Mouse (Mus musculus) urinary bladder, postnatal 36 days (tissue): ENCODE measurements around the gene Sacs.
"Not testable (repeated sequence)": the region's sequence is repeated elsewhere in the genome, so short reads cannot be mapped to it uniquely, and the experiment has no call there.

Source experiments
- DNase-seq, 2 experiments: peaks; one replicate each; pipeline ENCODE4 v3.0.0; 2022; ENCODE audit warnings: low spot score in 2 of 2, mixed read lengths in 1 of 2

Gene Sacs

DNA sequence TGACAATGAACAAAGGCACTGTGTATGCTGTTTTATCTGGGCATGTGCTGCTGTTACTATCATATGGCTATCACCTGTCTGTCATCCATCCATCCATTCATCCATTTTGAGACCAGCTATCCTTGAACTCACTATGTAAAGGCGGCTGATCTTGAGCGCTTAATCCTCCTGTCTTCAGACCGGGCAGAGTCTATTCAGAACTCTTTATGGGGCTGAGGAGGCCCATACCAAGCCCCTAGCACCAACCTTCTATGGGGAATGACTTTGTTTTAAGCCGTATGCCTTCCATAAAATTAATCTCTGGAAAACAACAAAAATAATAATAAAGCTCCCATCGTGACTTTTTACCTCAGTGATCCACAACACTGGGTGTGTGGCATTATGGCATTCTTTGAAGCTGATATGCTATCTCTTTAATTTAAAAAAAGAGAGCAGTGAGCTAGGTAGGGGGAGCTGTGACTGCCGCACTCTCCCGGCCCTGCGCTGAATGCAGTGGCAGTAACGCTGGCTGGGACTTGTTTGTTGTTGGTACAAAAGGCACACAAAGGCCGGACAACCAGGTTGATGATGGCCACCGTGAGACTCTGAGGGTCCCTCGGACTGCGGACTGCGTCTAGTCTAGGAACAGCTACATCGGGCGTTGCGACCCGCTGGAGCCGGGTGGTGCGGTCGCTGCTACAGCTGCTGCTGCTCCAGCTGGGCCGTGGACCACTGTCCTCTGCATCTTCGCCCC lies at the start of gene Sacs:
TSS of gene Sacs (plus strand) at position 464 of the 733 bp plus-strand sequence.
- no peak for DNase-seq

DNA sequence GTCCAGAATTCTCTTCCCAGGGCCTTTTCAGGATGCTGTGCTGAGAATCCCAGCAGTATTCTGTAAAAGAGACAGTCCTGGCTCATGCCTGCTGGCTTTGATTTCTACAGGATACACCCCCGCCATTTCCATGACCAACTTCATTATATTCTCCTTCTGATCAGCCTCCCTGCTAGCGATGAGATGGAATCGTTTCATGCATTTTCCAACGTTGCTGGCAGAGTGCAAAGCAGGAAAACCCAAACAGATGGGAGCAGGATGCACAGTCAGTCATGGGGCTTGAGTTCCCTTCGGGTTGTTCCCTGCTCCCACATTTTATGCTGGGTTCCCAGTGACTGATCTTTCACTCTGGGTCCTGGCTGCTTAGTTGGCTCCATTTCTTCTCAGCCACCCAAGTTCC lies 47.3 kb upstream of the Sacs start:
- no peak for DNase-seq

DNA sequence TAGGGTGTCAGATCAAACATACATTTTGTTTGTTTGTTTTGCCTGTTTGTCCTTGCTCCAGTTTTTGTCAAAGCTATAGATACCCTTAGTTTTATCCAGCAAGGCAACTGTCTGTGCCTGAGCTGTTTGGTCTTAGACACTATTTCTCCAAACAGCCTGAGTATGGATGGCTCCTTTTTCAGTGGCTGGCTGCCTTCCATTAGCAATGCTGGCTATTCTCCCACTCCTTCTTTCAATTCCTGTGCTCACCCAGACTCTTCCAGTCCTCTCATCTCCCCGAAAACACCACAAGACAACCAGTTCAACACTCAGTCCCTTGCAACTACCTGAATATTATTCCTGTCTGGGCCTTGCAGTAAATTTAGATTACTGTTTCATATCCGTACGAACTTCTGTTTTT lies 46.2 kb upstream of the Sacs start:
- no peak for DNase-seq

DNA sequence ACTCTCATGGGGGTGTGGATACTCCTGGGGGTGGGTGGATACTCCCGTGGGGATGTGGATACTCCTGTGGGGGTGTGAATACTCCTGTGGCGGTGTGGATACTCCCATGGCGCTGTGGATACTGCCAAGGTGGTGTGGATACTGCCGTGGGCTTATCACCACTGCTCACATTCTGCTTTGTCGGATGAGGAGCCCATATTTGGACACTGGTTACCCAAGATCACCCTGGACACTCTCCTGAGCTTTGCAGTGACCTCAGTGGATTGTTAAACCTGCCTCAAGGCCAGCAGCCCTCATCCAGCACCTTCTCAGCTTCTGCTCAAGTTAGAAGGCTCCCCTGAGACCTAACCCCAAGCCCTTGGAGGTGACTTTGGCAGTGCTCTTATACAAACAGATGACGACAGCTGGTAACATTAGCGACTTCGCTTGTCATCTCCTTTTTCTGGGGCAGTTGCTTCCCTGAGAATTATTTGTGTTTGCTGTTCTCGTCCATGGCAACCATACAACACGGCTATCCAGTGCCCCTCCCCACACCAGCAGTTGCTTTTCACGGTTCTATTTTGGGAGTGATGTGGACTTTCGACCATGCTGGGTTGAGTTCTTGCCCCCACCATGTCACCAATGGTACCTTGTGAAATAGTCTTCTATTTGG lies 40.2 kb upstream of the Sacs start:
- DNase-seq, result no peak

DNA sequence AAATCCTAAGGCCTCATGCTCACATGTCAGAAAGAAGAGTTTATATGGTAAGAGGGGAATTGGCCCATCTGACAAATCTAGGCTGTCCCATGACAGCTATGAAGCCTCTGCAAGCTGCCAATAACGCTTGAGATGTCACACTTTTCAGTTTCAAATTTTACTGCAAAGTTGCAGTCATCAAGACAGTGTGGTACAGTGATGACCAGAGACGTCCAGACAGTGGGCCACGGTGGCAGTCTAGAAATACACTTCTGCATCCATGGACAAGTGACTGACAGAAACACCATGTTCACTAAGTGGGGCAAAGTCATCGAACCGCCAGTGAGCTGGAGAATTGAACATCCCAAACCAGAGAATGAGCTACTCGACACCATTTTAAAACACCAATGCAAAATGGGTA lies 37.5 kb upstream of the Sacs start:
- DNase-seq, result no peak

DNA sequence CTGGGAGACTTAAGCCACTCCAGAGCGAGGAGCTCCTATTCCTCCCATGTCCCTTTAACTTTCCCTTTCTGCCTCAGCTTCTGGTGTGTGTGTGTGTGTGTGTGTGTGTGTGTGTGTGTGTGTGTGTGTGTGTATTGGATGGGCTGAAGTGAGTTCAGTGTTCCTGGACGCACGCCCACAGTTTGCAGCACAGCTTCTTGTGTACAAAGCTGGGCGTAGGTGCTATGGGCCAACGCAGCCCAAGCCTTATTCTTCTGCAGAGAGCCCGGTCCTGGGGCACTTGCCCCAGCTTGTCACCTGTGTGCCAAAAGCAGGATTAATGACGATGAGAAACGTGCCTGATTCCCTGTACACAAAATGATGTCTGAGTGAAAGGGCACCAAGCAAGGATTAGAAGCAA lies 31.9 kb upstream of the Sacs start:
- peak; percentile 21 to 23 for DNase-seq

DNA sequence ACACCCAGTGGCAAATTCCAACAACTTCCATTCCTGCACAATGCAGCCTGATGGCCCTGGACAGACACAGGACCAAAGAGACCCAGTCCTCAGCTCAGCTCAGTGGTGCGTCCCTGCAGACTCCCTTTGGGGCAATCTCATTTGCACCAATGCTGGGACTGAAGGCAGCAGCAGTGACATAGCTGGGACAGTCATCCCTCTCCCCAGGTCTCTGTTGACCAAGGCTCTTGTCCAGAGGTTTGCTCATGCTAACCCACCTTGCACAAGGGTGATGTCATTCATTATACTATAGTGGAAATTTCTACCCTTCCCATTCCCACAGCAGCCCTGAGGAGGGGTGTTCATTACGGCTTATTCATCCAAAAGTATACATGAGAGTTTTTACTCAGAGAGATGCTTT lies 29.6 kb upstream of the Sacs start:
- DNase-seq, result no peak

DNA sequence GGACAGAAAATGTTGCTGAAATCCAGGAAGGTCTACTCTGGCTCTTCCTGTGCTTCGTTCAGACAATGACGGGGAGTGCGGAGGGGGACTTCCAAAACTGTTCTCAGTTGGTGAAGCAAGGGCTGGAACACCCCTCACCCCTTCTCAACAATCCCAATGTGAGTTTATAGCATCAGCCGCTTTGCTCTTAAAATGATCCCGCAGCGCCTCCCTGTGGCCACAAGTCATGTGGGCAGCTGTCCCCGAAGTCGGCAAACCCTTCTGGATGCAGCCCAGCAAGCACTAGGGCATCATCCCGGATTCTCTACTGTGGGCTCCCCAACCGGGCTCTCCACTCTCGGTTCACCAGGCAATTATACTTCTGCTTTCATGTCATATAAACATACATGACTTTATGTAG lies 25.9 kb upstream of the Sacs start:
- DNase-seq, result peak; percentile 61 to 72

DNA sequence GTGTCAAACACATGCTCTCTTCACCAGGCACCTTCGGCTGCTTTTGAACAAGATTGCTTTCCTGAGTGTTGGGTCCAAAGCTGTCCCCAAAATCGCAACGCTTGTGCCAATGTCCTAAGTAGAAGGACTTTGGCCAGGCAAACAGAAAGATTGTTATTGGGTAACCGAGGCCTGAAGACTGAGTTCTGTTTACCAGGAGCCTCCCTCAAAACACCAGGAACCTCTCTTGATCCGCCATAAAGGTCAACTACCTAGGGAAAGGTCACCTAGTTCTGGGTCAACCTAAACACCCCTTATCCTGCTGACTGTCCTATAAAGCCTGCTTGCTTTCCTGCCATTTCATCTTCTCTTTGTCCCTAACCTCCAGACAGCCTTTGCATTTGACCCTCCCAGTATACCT lies 13.5 kb upstream of the Sacs start:
- no peak for DNase-seq

DNA sequence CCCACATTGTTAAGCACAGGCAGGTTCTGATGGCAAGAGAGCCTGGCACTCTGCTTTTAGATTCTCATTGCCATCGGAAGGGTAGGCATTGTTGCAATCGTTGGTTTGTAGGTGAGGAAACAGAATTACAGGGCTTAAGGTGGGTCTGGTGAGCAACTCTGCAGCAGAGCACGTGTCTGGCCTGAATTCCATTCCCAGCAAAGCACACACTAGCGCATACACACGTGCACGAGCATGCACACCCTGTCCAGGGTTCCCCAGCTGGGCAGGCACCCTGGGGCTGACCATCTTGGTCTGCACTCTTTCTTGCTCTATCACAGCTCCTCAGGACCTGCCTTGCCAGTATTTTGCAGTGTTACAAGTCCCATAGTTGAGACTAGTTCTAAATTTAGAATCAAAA lies 13.1 kb upstream of the Sacs start:
- DNase-seq, result no peak

DNA sequence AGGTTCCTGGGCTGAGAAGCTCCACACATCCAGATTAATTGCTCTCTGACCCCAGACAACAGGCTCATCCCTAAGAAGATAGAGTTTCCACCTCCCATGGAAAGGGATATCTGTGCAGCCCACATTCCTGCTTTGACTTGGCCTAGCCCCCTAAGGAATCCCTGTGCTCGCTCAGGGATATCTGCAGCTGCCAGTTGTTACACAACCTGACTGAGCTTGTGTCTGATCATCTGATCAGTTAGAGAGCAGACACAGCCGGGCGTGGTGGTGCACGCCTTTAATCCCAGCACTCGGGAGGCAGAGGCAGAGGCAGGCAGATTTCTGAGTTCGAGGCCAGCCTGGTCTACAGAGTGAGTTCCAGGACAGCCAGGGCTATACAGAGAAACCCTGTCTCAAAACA lies 10.9 kb upstream of the Sacs start:
- DNase-seq, result not testable (repeated sequence)

DNA sequence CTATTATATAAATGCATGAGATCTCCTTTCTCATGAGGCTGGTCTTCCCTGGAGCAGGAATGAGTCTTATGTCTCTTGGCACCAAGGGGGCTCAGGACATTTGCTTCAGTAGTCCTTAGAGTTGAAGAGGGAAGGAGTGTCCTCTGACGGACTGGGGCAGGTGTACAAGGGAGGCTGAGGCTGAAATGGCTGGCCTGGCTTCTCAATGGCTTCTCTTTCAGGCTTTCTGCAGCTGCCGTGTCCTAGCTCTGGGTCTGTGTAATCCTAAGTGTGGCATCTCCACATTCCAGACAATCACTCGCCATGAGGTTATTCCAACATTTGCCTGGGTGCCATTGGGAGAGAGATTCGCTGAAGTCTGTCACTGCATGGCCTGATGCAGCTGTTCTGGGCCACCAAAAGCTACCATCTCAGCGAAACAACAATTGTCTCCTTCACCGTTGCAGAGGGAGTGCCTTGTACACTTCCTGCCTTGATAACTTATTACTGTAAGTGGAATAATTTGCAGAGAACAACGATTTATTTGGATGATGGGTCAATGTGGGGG lies 9.2 kb upstream of the Sacs start:
- no peak for DNase-seq

DNA sequence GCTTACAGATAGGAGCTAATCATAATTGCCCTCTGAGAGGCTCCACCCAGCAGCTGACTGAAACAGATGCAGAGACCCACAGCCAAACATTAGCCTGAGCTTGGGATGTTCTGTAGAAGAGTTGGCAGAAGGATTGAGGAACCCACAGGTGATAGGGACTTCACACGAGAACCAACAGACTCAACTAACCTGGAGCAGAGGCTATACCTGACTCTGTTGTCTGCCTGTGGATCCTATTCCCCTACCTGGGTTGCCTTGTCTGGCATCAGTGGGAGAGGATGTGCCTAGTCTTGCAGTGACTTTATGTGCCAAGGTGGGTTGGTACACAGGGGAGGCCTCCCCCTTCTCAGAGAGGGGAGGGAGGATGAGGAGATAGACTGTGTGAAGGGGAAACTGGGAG lies 5.7 kb upstream of the Sacs start:
- DNase-seq, result no peak

DNA sequence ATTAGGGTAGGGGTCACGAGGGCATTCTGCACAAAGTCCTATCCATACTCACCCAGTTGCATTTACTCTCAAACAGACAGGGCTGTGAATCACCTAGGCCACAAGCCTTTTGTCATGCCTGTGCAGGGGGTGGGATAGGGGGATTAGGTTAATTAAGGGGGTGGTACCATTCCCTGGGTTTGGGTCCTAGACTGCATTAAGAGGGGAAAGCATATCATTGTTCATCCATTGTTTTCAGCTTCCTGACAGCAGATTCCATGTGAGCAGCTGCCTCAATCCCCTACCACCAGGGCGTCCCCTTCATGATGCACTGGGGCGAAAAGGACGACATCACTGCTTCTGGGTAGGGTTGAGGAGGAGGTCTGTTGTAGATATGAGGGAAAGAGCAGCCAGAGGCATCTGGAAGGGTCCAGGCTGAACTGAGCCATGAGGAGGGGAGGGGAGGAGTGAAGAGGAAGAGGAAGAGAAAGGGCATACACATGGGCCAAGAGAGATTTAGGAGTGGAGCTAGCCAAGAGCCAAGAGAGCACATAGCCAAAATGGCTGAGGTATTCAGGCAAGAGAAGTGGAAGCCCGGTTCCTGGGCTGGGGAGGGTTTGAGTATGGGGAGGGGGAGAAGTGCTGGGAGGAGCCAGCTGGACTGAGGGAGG lies 3.8 kb upstream of the Sacs start:
- no peak for DNase-seq

DNA sequence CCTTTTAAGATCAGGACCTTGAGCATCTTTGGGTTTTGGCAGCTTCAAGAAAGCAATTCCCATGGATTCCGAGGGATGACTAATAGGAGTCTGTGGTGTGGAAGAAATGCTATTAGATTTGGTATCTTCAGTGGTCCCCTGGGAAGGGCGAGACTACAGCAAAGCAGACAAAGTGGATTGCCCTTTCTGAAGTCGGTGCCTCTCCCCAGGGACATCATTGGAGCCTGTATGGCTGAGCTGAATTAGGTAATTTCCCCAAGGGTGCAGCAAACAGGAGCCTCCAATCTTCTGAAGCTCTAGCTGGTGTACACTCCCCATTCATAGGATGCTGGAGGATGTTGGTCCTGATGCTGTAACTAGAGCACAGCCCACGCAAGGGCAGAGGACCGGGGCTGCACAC lies 847 bp upstream of the Sacs start:
- no peak for DNase-seq

DNA sequence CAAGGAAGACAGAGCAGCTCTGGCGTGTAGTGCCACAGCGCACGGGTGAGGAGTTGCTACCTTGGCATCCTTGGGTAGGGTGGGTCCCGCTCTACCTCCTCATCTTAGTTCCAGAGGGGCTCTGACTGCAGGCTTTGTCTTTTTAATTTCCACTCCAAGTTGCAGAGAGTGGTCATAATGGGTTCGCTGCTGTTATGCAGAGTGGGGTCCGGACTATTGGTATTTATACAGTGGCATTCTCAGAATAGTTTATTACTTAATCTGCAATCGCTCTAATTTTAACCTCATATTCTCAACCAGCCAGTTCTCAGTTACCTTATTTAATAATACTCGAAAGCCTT lies 440 bp downstream of the Sacs start:
- DNase-seq, result no peak

DNA sequence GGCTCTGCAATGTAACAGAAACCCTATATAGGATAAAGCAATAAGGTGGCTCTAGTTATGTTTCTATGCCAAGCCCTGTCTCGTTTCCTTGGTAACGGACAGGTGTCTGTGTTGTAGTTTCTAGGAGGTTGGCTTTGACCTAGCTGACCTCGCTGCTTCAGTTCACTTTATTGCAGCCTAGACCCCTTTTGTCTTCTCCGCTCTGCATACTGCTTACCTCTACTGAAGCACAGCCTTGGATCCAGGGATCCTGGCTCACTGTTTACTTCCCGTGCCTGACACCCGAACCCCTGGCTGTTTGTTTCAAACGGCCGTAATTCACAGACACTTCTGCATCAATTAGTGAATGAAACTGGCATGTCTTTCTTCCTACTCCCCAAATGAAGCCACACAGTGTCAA lies 5.1 kb downstream of the Sacs start:
- no peak for DNase-seq

DNA sequence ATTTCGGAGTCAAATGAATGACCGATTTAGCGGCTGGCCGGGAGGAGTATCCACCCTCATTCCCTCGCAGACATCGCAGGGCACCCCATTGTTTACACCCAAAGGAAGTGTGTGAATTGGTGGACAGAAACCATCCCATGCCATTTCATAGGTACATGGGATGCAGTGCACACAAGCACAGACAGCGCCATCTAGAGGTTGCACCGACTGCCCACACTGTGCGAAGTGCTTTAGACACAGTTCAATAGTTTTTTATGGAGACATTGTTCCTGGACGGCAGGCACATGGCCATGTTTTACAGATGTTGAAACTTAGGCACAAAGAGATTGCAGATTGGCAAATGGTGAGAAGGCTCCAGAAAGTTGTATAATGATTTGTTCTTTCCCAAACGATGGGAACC lies 5.6 kb downstream of the Sacs start:
- no peak for DNase-seq

DNA sequence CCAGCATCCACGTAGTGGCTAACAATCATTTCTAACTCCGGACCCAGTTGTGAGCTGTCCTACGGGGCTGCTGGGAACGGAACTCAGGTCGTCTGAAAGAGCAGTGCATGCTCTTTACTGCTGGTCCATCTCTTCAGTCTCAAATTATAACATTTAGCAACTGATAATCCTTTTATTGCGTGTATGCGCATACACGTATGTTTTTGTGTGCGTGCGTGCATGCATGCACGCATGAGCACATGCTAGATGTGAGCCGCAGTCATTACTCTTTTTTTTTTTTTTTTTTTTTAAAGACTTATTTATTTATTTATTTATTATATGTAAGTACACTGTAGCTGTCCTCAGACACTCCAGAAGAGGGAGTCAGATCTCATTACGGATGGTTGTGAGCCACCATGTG lies 12.2 kb downstream of the Sacs start:
- DNase-seq, result not testable (repeated sequence)

DNA sequence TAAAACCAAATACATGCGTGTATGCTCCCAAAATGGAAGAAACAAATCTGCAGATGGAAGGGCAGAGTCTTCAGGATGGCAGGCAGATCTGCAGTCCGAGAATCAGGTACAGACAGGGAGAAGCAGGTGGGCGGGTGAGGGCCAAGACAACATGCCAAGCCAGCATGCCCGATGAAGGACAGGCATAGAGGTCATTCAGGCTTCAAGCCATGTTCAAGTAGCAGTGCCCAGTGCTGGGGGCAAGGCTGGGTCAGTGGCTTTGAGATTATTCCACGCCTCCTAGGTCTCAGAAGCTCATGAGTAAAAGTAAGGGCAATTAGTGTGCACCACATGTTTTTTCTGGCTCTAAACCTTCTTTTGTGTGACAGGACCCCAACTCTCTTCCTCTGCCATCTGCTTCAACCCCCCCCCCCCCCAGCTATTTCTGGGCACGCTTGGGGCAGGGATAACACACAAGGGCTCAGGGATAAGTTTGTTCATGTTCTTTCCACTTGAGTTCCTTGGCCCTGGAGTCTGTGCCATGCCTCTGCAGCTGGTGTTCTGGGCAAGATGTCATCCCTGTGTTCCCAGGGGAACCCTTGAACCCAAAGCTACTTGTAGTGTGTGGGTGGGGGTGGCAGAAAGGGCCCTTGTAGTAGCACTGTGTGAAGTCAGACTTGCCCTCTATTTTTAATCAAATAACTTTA lies 16.8 kb downstream of the Sacs start:
- no peak for DNase-seq

DNA sequence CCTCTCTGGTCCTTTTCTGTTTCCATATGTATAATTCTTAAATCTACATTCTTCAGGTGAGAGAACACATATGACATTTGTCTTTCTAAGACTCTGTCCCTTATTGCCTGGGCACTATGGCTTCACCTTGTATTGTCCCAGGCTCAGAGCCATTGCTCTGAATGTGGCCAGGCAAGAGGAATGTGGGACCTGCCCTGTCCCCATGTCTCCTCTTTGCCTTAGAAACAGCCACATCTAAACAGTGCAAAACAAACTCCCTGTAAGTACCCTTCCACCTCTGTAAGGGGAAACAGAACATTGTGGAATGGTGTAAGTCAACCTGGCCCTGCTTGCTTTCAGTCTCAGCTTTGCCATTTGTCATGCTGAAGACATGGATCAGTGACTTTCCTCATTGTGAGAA lies 17.4 kb downstream of the Sacs start:
- DNase-seq, result no peak

DNA sequence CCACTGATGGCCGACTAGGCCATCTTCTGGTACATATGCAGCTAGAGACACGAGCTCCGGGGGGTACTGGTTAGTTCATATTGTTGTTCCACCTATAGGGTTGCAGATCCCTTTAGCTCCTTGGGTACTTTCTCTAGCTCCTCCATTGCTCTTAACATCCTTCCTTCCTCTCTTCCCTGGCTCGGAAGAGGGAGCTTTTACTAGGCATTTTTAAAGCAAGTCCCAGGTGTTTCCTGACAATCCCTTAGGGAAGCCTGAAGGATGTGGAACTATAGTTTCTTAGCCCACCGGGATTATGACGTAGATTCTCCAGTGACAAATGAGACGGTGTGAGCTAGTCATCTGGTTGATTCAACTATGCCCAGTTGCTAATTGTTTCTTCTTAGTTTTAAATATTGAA lies 19.2 kb downstream of the Sacs start:
- DNase-seq, result not testable (repeated sequence)
